Mouse (Mus musculus): ENCODE data around the gene Cd276. TPM values are rescaled to one million over a fixed set of nuclear protein-coding genes. Genes with fewer than 3 reads are reported as not detected.

Cd276 gene
- polyA plus RNA-seq, 1 experiment = 51.1 TPM

GRCm38 (mm10) chr9:58520816-58521581 lies 34.2 kb downstream of the Cd276 start:
- Histone ChIP-seq H3K27ac (ENCODE audit: insufficient read depth, low read length) (no peak overlapping the region), H3K4me3 (ENCODE audit: low read depth, low read length) (no peak overlapping the region), H3K4me1 (ENCODE audit: control insufficient read depth, insufficient read depth, low read length) (no peaks in the 10 kb centered on the region), H3K36me3 (ENCODE audit: control insufficient read depth, insufficient read depth, low read length, poor library complexity, severe bottlenecking) (no peaks in the 10 kb centered on the region), H3K9me3 (replicated peaks; ENCODE audit: control insufficient read depth, insufficient read depth, low read length, poor library complexity, severe bottlenecking) (no peaks in the 10 kb centered on the region), H3K27me3 (ENCODE audit: control insufficient read depth, insufficient read depth, low read length, poor library complexity, severe bottlenecking) (no peaks in the 10 kb centered on the region), H3K9ac (ENCODE audit: low read depth, poor library complexity, severe bottlenecking) (no peak overlapping the region)
- TF ChIP-seq EP300 (IDR thresholded peaks at IDR 0.05; ENCODE audit: insufficient read depth, low read depth, low read length) = no peak
- TF ChIP-seq POLR2A (IDR thresholded peaks at IDR 0.05; ENCODE audit: insufficient read depth, low read length) = no peak
- TF ChIP-seq CTCF (IDR thresholded peaks at IDR 0.05; ENCODE audit: low read depth, low read length) = no peak

- Histone ChIP-seq H3K27me3 (ENCODE audit: control insufficient read depth, insufficient read depth, low read length, poor library complexity, severe bottlenecking) (no peaks in the 10 kb centered on the region), H3K4me1 (ENCODE audit: control insufficient read depth, insufficient read depth, low read length) (no peaks in the 10 kb centered on the region), H3K4me3 (ENCODE audit: low read depth, low read length) (no peak overlapping the region), H3K9me3 (replicated peaks; ENCODE audit: control insufficient read depth, insufficient read depth, low read length, poor library complexity, severe bottlenecking) (no peaks in the 10 kb centered on the region), H3K36me3 (ENCODE audit: control insufficient read depth, insufficient read depth, low read length, poor library complexity, severe bottlenecking) (no peaks in the 10 kb centered on the region), H3K27ac (ENCODE audit: insufficient read depth, low read length) (no peak overlapping the region), H3K9ac (ENCODE audit: low read depth, poor library complexity, severe bottlenecking) (no peak overlapping the region)
- TF ChIP-seq CTCF (IDR thresholded peaks at IDR 0.05; ENCODE audit: low read depth, low read length) (no peak), EP300 (IDR thresholded peaks at IDR 0.05; ENCODE audit: insufficient read depth, low read depth, low read length) (no peak), POLR2A (IDR thresholded peaks at IDR 0.05; ENCODE audit: insufficient read depth, low read length) (no peak)
Observed at GRCm38 (mm10) chr9:58519953-58520352, 35.3 kb downstream of the Cd276 start.

GRCm38 (mm10) chr9:58517866-58518750 lies 37.1 kb downstream of the Cd276 start:
- H3K9ac ChIP-seq (ENCODE audit: low read depth, poor library complexity, severe bottlenecking) = no peak overlapping the region

GRCm38 (mm10) chr9:58516480-58516879 lies 38.8 kb downstream of the Cd276 start:
- H3K4me1 ChIP-seq (ENCODE audit: control insufficient read depth, insufficient read depth, low read length) = no peaks in the 10 kb centered on the region
- H3K9me3 ChIP-seq (replicated peaks; ENCODE audit: control insufficient read depth, insufficient read depth, low read length, poor library complexity, severe bottlenecking) = no peaks in the 10 kb centered on the region
- no peaks in the 10 kb centered on the region for H3K36me3 ChIP-seq (ENCODE audit: control insufficient read depth, insufficient read depth, low read length, poor library complexity, severe bottlenecking)
- no peaks in the 10 kb centered on the region for H3K27me3 ChIP-seq (ENCODE audit: control insufficient read depth, insufficient read depth, low read length, poor library complexity, severe bottlenecking)
- no peak for TF ChIP-seq CTCF (IDR thresholded peaks at IDR 0.05; ENCODE audit: low read depth, low read length)
- no peak for TF ChIP-seq POLR2A (IDR thresholded peaks at IDR 0.05; ENCODE audit: insufficient read depth, low read length)
- TF ChIP-seq EP300 (IDR thresholded peaks at IDR 0.05; ENCODE audit: insufficient read depth, low read depth, low read length) = no peak
- no peak overlapping the region for H3K27ac ChIP-seq (ENCODE audit: insufficient read depth, low read length)
- no peak overlapping the region for H3K4me3 ChIP-seq (ENCODE audit: low read depth, low read length)
- no peak overlapping the region for H3K9ac ChIP-seq (ENCODE audit: low read depth, poor library complexity, severe bottlenecking)

More at GRCm38 (mm10) chr9:58517866-58518750, 37.1 kb downstream of the Cd276 start:
- H3K27me3 ChIP-seq (ENCODE audit: control insufficient read depth, insufficient read depth, low read length, poor library complexity, severe bottlenecking) = no peaks in the 10 kb centered on the region
- no peak for TF ChIP-seq CTCF (IDR thresholded peaks at IDR 0.05; ENCODE audit: low read depth, low read length)
- no peak for TF ChIP-seq EP300 (IDR thresholded peaks at IDR 0.05; ENCODE audit: insufficient read depth, low read depth, low read length)
- TF ChIP-seq POLR2A (IDR thresholded peaks at IDR 0.05; ENCODE audit: insufficient read depth, low read length) = no peak
- H3K4me3 ChIP-seq (ENCODE audit: low read depth, low read length) = no peak overlapping the region
- H3K9me3 ChIP-seq (replicated peaks; ENCODE audit: control insufficient read depth, insufficient read depth, low read length, poor library complexity, severe bottlenecking) = no peaks in the 10 kb centered on the region
- no peaks in the 10 kb centered on the region for H3K4me1 ChIP-seq (ENCODE audit: control insufficient read depth, insufficient read depth, low read length)
- H3K36me3 ChIP-seq (ENCODE audit: control insufficient read depth, insufficient read depth, low read length, poor library complexity, severe bottlenecking) = no peaks in the 10 kb centered on the region
- no peak overlapping the region for H3K27ac ChIP-seq (ENCODE audit: insufficient read depth, low read length)

GRCm38 (mm10) chr9:58513749-58514148 lies 41.5 kb downstream of the Cd276 start:
- H3K9me3 ChIP-seq (replicated peaks; ENCODE audit: control insufficient read depth, insufficient read depth, low read length, poor library complexity, severe bottlenecking) = no peaks in the 10 kb centered on the region
- H3K27me3 ChIP-seq (ENCODE audit: control insufficient read depth, insufficient read depth, low read length, poor library complexity, severe bottlenecking) = no peaks in the 10 kb centered on the region
- H3K36me3 ChIP-seq (ENCODE audit: control insufficient read depth, insufficient read depth, low read length, poor library complexity, severe bottlenecking) = no peaks in the 10 kb centered on the region
- H3K9ac ChIP-seq (ENCODE audit: low read depth, poor library complexity, severe bottlenecking) = no peak overlapping the region
- no peak overlapping the region for H3K27ac ChIP-seq (ENCODE audit: insufficient read depth, low read length)
- no peak for TF ChIP-seq EP300 (IDR thresholded peaks at IDR 0.05; ENCODE audit: insufficient read depth, low read depth, low read length)
- TF ChIP-seq POLR2A (IDR thresholded peaks at IDR 0.05; ENCODE audit: insufficient read depth, low read length) = no peak
- no peak for TF ChIP-seq CTCF (IDR thresholded peaks at IDR 0.05; ENCODE audit: low read depth, low read length)
- H3K4me3 ChIP-seq (ENCODE audit: low read depth, low read length) = no peak overlapping the region
- H3K4me1 ChIP-seq (ENCODE audit: control insufficient read depth, insufficient read depth, low read length) = no peaks in the 10 kb centered on the region

Data from ES-Bruce4 (cell line).